18 mouse cellular contexts compared by ENCODE assay signal in genomic region chr3:33990921-33991320, GRCm38 (mm10). TPM values are rescaled to one million over a fixed set of nuclear protein-coding genes. Genes with fewer than 3 reads are reported as not detected.
A peak's percentile ranks its signal among the peaks of the same experiment; 100 is the strongest.
DNase-seq lines count a peak whose midpoint lies in the region; ATAC-seq and TF ChIP-seq lines count a peak whose summit lies in the region.
"Had no signal": no experiment of that assay in that cellular context is flagged by ENCODE, and none has a peak within 500 bp of the region (broad histone marks: within the 10 kb centered on the region; RNA-seq: fewer than 3 reads in every experiment).

No protein-coding gene starts in this region.

- WGBS in heart, embryonic 14.5 days = 30% methylated on average over 8 of the region's 8 CpGs
- WGBS in forebrain, embryonic 13.5 days = 76% methylated on average over 8 of the region's 8 CpGs
- WGBS in cerebellum, adult 2 months = 70% methylated on average over 8 of the region's 8 CpGs

- H3K4me2 ChIP-seq in heart, embryonic 14.5 days (ENCODE audit: low read length) = peak overlapping the region; percentile 19; the same call in 1 of the 2 replicates
- H3K4me2 ChIP-seq in myocyte (ENCODE audit: low read depth) = no peak overlapping the region
- no peak overlapping the region for H3K4me2 ChIP-seq in forebrain, embryonic 13.5 days
- H3K4me2 ChIP-seq: forebrain, embryonic 12.5 days; limb, embryonic 13.5 days had no signal

- no peak for TF ChIP-seq CTCF in cerebellum, adult 2 months (IDR thresholded peaks at IDR 0.05; ENCODE audit: borderline replicate concordance, insufficient read depth, low read depth, low read length)

- H3ac ChIP-seq in myocyte (ENCODE audit: control insufficient read depth, insufficient read length) = no peak overlapping the region

- H3K9ac ChIP-seq in heart, embryonic 14.5 days (ENCODE audit: low read length) = no peak overlapping the region
- 0 out of 2 replicates have a peak overlapping the region, but pooled peaks have one; percentile 37 for H3K9ac ChIP-seq in ES-E14 (ENCODE audit: insufficient read depth, low read depth, low read length, poor library complexity, severe bottlenecking)
- H3K9ac ChIP-seq in forebrain, embryonic 13.5 days = no peak overlapping the region
- H3K9ac ChIP-seq: forebrain, embryonic 12.5 days; limb, embryonic 13.5 days had no signal

- no peak for ATAC-seq in heart, embryonic 14.5 days (ENCODE audit: insufficient number of reproducible peaks, insufficient read depth, low FRiP score, low read depth)
- no peak for ATAC-seq in forebrain, embryonic 13.5 days
- ATAC-seq: activated CD4-positive, CD25-positive, alpha-beta regulatory T cell, adult 4 months had no signal

- H3K79me2 ChIP-seq in myocyte (ENCODE audit: control insufficient read depth, insufficient read depth) = no peaks in the 10 kb centered on the region

- no peak for DNase-seq in heart, adult 8-10 months (ENCODE audit: low spot score)
- no peak for DNase-seq in ES-E14 (ENCODE audit: low read depth, low spot score)
- peak; percentile 75 for DNase-seq in gastrocnemius, adult 18-20 months (ENCODE audit: low spot score)
- DNase-seq in cerebellum, adult 2 months = no peak
- DNase-seq: adrenal gland, postnatal 14 days; cerebellum, adult 8-10 months; kidney, adult 8-10 months; kidney, postnatal 36 days; lung, postnatal 14 days; thymus, postnatal 14 days had no signal

- no peaks in the 10 kb centered on the region for H3K9me3 ChIP-seq in heart, embryonic 14.5 days (ENCODE audit: control insufficient read depth, low read length)
- no peaks in the 10 kb centered on the region for H3K9me3 ChIP-seq in ES-E14 (ENCODE audit: control insufficient read depth, insufficient read depth, low read depth, low read length)
- H3K9me3 ChIP-seq in forebrain, embryonic 13.5 days (replicated peaks) = no peaks in the 10 kb centered on the region
- H3K9me3 ChIP-seq: forebrain, embryonic 12.5 days; hindbrain, embryonic 10.5 days; limb, embryonic 13.5 days had no signal

- H3K27ac ChIP-seq in heart, embryonic 14.5 days (replicated peaks in 1 of 2; ENCODE audit: control insufficient read depth in 1 of 2, insufficient read depth in 1 of 2, low read depth in 2 of 2, low read length in 2 of 2) = peak overlapping the region in 1 of 2 experiments; percentile 95; a peak in 2 of 4 replicates
- H3K27ac ChIP-seq in ES-E14 (ENCODE audit: insufficient read depth, low read depth, low read length, poor library complexity, severe bottlenecking) = peak overlapping the region; percentile 92
- no peak overlapping the region for H3K27ac ChIP-seq in forebrain, embryonic 13.5 days
- no peak overlapping the region for H3K27ac ChIP-seq in cerebellum, adult 2 months (ENCODE audit: insufficient read depth, low read length)
- H3K27ac ChIP-seq: forebrain, embryonic 12.5 days; hindbrain, embryonic 10.5 days; limb, embryonic 13.5 days; stomach, postnatal 0 days had no signal

- no peak for TF ChIP-seq POLR2A in myocyte (IDR thresholded peaks at IDR 0.05; ENCODE audit: insufficient read length, low read depth)
- no peak for TF ChIP-seq POLR2A in cerebellum, adult 2 months (IDR thresholded peaks at IDR 0.05; ENCODE audit: borderline replicate concordance, insufficient read depth, low read length)

- H3K4me3 ChIP-seq in heart, embryonic 14.5 days (ENCODE audit: control insufficient read depth in 1 of 2, insufficient read depth in 1 of 2, low read depth in 1 of 2, low read length in 2 of 2) = no peak overlapping the region
- H3K4me3 ChIP-seq in ES-E14 (ENCODE audit: insufficient read depth in 1 of 2, low read depth in 1 of 2, low read length in 2 of 2, poor library complexity in 1 of 2, severe bottlenecking in 1 of 2) (peak overlapping the region; percentile 3 to 5; a peak in 3 of 4 replicates), myocyte (no peak overlapping the region)
- no peak overlapping the region for H3K4me3 ChIP-seq in forebrain, embryonic 13.5 days
- H3K4me3 ChIP-seq in cerebellum, adult 2 months (replicated peaks; ENCODE audit: insufficient read depth, low read depth, low read length) = no peak overlapping the region
- H3K4me3 ChIP-seq: forebrain, embryonic 12.5 days; hindbrain, embryonic 10.5 days; limb, embryonic 13.5 days had no signal

- H3K36me3 ChIP-seq in heart, embryonic 14.5 days (ENCODE audit: control insufficient read depth, insufficient read depth, low read length) = no peaks in the 10 kb centered on the region
- H3K36me3 ChIP-seq in ES-E14 (ENCODE audit: control insufficient read depth, insufficient read depth, low read length, poor library complexity, severe bottlenecking) = no peaks in the 10 kb centered on the region
- H3K36me3 ChIP-seq in myocyte (ENCODE audit: control insufficient read depth, insufficient read depth) = no peaks in the 10 kb centered on the region
- H3K36me3 ChIP-seq in forebrain, embryonic 13.5 days (ENCODE audit: poor library complexity, severe bottlenecking) = no peaks in the 10 kb centered on the region
- H3K36me3 ChIP-seq: forebrain, embryonic 12.5 days; hindbrain, embryonic 10.5 days; limb, embryonic 13.5 days had no signal

- in situ Hi-C loops in ES-E14 (cut with MboI; ENCODE audit: low sequenced_read_pairs in 2 of 2, unreplicated experiment in 2 of 2) = no loop called here

- H3K27me3 ChIP-seq in heart, embryonic 14.5 days (ENCODE audit: control insufficient read depth, insufficient read depth, low read length) = no peaks in the 10 kb centered on the region
- H3K27me3 ChIP-seq in myocyte (ENCODE audit: control insufficient read depth, insufficient read depth, insufficient read length) = peaks cover 9% of the 10 kb centered on the region
- H3K27me3 ChIP-seq in forebrain, embryonic 13.5 days = no peaks in the 10 kb centered on the region
- no peaks in the 10 kb centered on the region for H3K27me3 ChIP-seq in cerebellum, adult 2 months (ENCODE audit: control insufficient read depth, insufficient read depth, low read length)
- H3K27me3 ChIP-seq: forebrain, embryonic 12.5 days; limb, embryonic 13.5 days had no signal

- peaks cover 13 to 27% of the 10 kb centered on the region in 2 experiments for H3K4me1 ChIP-seq in heart, embryonic 14.5 days (ENCODE audit: control insufficient read depth in 2 of 2, insufficient read depth in 2 of 2, low read length in 2 of 2)
- peaks cover 9 to 16% of the 10 kb centered on the region in 2 experiments for H3K4me1 ChIP-seq in ES-E14 (ENCODE audit: control insufficient read depth in 2 of 2, insufficient read depth in 2 of 2, low read length in 2 of 2, poor library complexity in 1 of 2)
- no peaks in the 10 kb centered on the region for H3K4me1 ChIP-seq in forebrain, embryonic 13.5 days
- no peaks in the 10 kb centered on the region for H3K4me1 ChIP-seq in cerebellum, adult 2 months (ENCODE audit: control insufficient read depth, insufficient read depth, low read length)
- H3K4me1 ChIP-seq: forebrain, embryonic 12.5 days had no signal

TF ChIP-seq in ES-E14, 5 proteins besides CTCF, POLR2A, EP300 and RAD21:
- TF ChIP-seq CHD2 (IDR thresholded peaks at IDR 0.05; ENCODE audit: low read depth, low read length) = no peak
- TF ChIP-seq ZNF384 (IDR thresholded peaks at IDR 0.05; ENCODE audit: low read depth, low read length) = no peak
- TF ChIP-seq MAFK (IDR thresholded peaks at IDR 0.05; ENCODE audit: insufficient read depth, low read depth, low read length) = no peak
- TF ChIP-seq HCFC1 (IDR thresholded peaks at IDR 0.05; ENCODE audit: borderline replicate concordance, insufficient read depth, low read length) = no peak
- TF ChIP-seq ZC3H11A (IDR thresholded peaks at IDR 0.05; ENCODE audit: borderline replicate concordance, low read depth, low read length) = no peak

TF ChIP-seq in myocyte, 11 proteins besides CTCF, POLR2A, EP300 and RAD21:
- TF ChIP-seq MYOD1 (IDR thresholded peaks at IDR 0.05; ENCODE audit: control insufficient read depth in 1 of 3, insufficient read length in 2 of 3, low read depth in 2 of 3) (peak; percentile 59 to 86 (median 77)), SRF (IDR thresholded peaks at IDR 0.05; ENCODE audit: control insufficient read depth, insufficient read length, low read depth) (no peak), REST (IDR thresholded peaks at IDR 0.05; ENCODE audit: insufficient read depth, insufficient read length) (no peak), CEBPB (IDR thresholded peaks at IDR 0.05; ENCODE audit: insufficient read depth, poor library complexity, severe bottlenecking) (no peak), E2F4 (IDR thresholded peaks at IDR 0.05; ENCODE audit: insufficient read depth) (no peak), TCF3 (IDR thresholded peaks at IDR 0.05; ENCODE audit: insufficient read length, low read depth) (peak; percentile 54), USF1 (IDR thresholded peaks at IDR 0.05; ENCODE audit: low read depth) (no peak), POLR2AphosphoS2 (IDR thresholded peaks at IDR 0.05; ENCODE audit: insufficient read length, low read depth) (no peak), MYOG (IDR thresholded peaks at IDR 0.05; ENCODE audit: control insufficient read depth in 1 of 3, insufficient read depth in 1 of 3, insufficient read length in 2 of 3, low read depth in 2 of 3) (peak; percentile 17 to 82 (median 73)), MAX (IDR thresholded peaks at IDR 0.05; ENCODE audit: low read depth) (no peak), TCF12 (IDR thresholded peaks at IDR 0.05; ENCODE audit: insufficient read depth, poor library complexity, severe bottlenecking) (peak; percentile 77)

RNA-seq across cellular contexts. Expression of gene Fxr1, which starts 28.8 kb away (rescaled TPM):
- 73.9 and 78.5 TPM in 2 replicates for polyA plus RNA-seq in heart, embryonic 14.5 days (2014; fragmentation: Nextera tagmentation; extraction: Ambion mirVana)
- 100 to 1,000 TPM; 186 to 210 (median 200) TPM for total RNA-seq in heart, adult 8-10 months (2022)
- 174 and 210 TPM in 2 replicates for total RNA-seq in ES-E14 (2012; rRNA removed)
- 100 to 1,000 TPM; 398 to 412 TPM for total RNA-seq in gastrocnemius, adult 18-20 months (2021)
- polyA plus RNA-seq in myocyte (2012; fragmentation: generic; extraction: Trizol) = 63.2 TPM
- polyA plus RNA-seq in forebrain, embryonic 13.5 days (2015; fragmentation: Nextera tagmentation; extraction: Ambion mirVana) = 48.5 and 50.7 TPM in 2 replicates
- polyA plus RNA-seq in cerebellum, adult 2 months (2012; rRNA removed) = 56.8 and 62.8 TPM in 2 replicates

Comparison
In these comparisons a context has a peak if more than half of its experiments do, and no peak if none do; other contexts are left out.
1. H3K4me3 ChIP-seq: peak in ES-E14 (2 of 2); none in heart, embryonic 14.5 days (0 of 2), myocyte (single experiment), forebrain, embryonic 13.5 days (single experiment) and cerebellum, adult 2 months (single experiment).